Mouse (Mus musculus) liver, embryonic 14.5 days (tissue): ENCODE measurements at regions not wholly inside any gene's neighbourhood (a gene's known extent, or its start where the extent isn't known, plus 50 kb on each side); places are given as distances from the start of the nearest gene placed in this dataset.

ENCODE experiments used
- CTCF ChIP-seq: IDR thresholded peaks from 2 replicates; pipeline ENCODE4 v1.5.1; 2016; ENCODE audit warnings: antibody characterized with exemption, low read depth, control low read depth
- EP300 ChIP-seq: IDR thresholded peaks from 2 replicates; pipeline ENCODE4 v1.6.1; 2016; ENCODE audit warnings: antibody characterized with exemption, low read depth

- TF ChIP-seq CTCF (no peak), EP300 (no peak)
These were observed 59.8 kb upstream of the Gm9887 start for GRCm38 (mm10) chr12:69432086-69432485.
